Mouse (Mus musculus) embryonic facial prominence, embryonic 15.5 days (tissue): ENCODE measurements around the gene Plxna3. TPM values are rescaled to one million over a fixed set of nuclear protein-coding genes. Genes with fewer than 3 reads are reported as not detected.
"Not testable (repeated sequence)": the region's sequence is repeated elsewhere in the genome, so short reads cannot be mapped to it uniquely, and the experiment has no call there.

ENCODE experiments used
- ATAC-seq: fragments of 200-750 bp; cut with Nextera tagmentation; 2 replicates; pipeline ENCODE4 v1.8.0; 2017; ENCODE audit warnings: low read depth, moderate TSS enrichment; ENCODE audit not compliant: insufficient number of reproducible peaks, low FRiP score, low TSS enrichment
- H3K27ac ChIP-seq: fragments of 300-500 bp; sonication (generic); replicated peaks from 2 replicates; pipeline ENCODE4 v1.5.1; 2015; ENCODE audit warnings: mild to moderate bottlenecking, inconsistent platforms
- H3K27me3 ChIP-seq: fragments of 300-500 bp; sonication (generic); 2 replicates; pipeline ENCODE4 v1.6.1; 2015; ENCODE audit warnings: inconsistent platforms
- H3K36me3 ChIP-seq: fragments of 300-500 bp; sonication (generic); 2 replicates; pipeline ENCODE4 v1.6.1; 2015; ENCODE audit warnings: mild to moderate bottlenecking, inconsistent platforms
- H3K4me1 ChIP-seq: fragments of 300-500 bp; sonication (generic); 2 replicates; pipeline ENCODE4 v1.6.1; 2015; ENCODE audit warnings: inconsistent platforms
- H3K4me2 ChIP-seq: fragments of 300-500 bp; sonication (generic); replicated peaks from 2 replicates; pipeline ENCODE4 v1.6.1; 2015; ENCODE audit warnings: mild to moderate bottlenecking, inconsistent platforms
- H3K4me3 ChIP-seq: fragments of 300-500 bp; sonication (generic); replicated peaks from 2 replicates; pipeline ENCODE4 v1.5.1; 2015; ENCODE audit warnings: mild to moderate bottlenecking, inconsistent platforms
- H3K9ac ChIP-seq: fragments of 300-500 bp; sonication (generic); 2 replicates; pipeline ENCODE4 v1.6.1; 2015; ENCODE audit warnings: inconsistent platforms
- H3K9me3 ChIP-seq: fragments of 300-500 bp; sonication (generic); replicated peaks from 2 replicates; pipeline ENCODE4 v1.6.1; 2016; ENCODE audit warnings: inconsistent platforms
- WGBS: fragments of 180-500 bp; shearing (Covaris S2); methylation state at CpG from one replicate; pipeline ENCODE4 v1.1.7; 2015; 5-methylcytosine and 5-hydroxymethylcytosine counted together
- polyA plus RNA-seq: library from polyadenylated mRNA; unstranded; fragments of >200 nt; fragmentation: Nextera tagmentation; extraction: Ambion mirVana; gene quantifications from 2 replicates; pipeline ENCODE4 v1.2.1, GENCODE M21; 2015

Gene Plxna3
- polyA plus RNA-seq, 1 experiment from 2014 or later: 21.5 TPM

- Histone ChIP-seq H3K4me2 (peak within 1 kb of the TSS; percentile 53), H3K36me3 (peaks cover 31% of the 10 kb centered on the region; the same call in 1 of the 2 replicates)
Measured at GRCm38 (mm10) chrX:74304867-74305700, 23.8 kb upstream of the Plxna3 start, which contains the start of gene Gdi1. TSS of gene Gdi1 (plus strand) at chrX:74304998.

GRCm38 (mm10) chrX:74312540-74313464 is 16.1 kb upstream of the Plxna3 start, which contains the start of gene Fam50a:
TSS of gene Fam50a (plus strand) at chrX:74313033.
- peak within 1 kb of the TSS; percentile 86 for H3K27ac ChIP-seq
- no peaks in the 10 kb centered on the region for H3K4me1 ChIP-seq
- H3K27me3 ChIP-seq: no peaks in the 10 kb centered on the region
- peak within 1 kb of the TSS; percentile 58 for H3K9ac ChIP-seq
- peak within 1 kb of the TSS; percentile 69 for H3K4me2 ChIP-seq
- peak; percentile 96 for ATAC-seq
- peak within 1 kb of the TSS; percentile 64 for H3K4me3 ChIP-seq
- H3K9me3 ChIP-seq: no peaks in the 10 kb centered on the region
- peaks cover 9% of the 10 kb centered on the region; the same call in 1 of the 2 replicates for H3K36me3 ChIP-seq
- whole genome bisulfite sequencing: 10% methylated on average over 59 of the region's 59 CpGs

More at GRCm38 (mm10) chrX:74304867-74305700, 23.8 kb upstream of the Plxna3 start, which contains the start of gene Gdi1:
- Histone ChIP-seq H3K27me3 (no peaks in the 10 kb centered on the region), H3K4me3 (peak within 1 kb of the TSS; percentile 56), H3K9ac (peak within 1 kb of the TSS; percentile 52), H3K9me3 (no peaks in the 10 kb centered on the region), H3K4me1 (peaks cover 2% of the 10 kb centered on the region; the same call in 1 of the 2 replicates), H3K27ac (peak within 1 kb of the TSS; percentile 90)
- ATAC-seq: peak; percentile 83
- 8% methylated on average over 40 of the region's 41 CpGs for WGBS

GRCm38 (mm10) chrX:74329215-74329671 is 377 bp downstream of the Plxna3 start:
- H3K4me2 ChIP-seq: peak overlapping the region; percentile 56
- 24% methylated on average over 10 of the region's 10 CpGs for WGBS
- no peaks in the 10 kb centered on the region for H3K27me3 ChIP-seq
- peak overlapping the region; percentile 50 for H3K4me3 ChIP-seq
- no peak for ATAC-seq
- peak overlapping the region; percentile 23; the same call in 1 of the 2 replicates for H3K9ac ChIP-seq
- peaks cover 14% of the 10 kb centered on the region; the same call in 1 of the 2 replicates for H3K4me1 ChIP-seq
- H3K27ac ChIP-seq: peak overlapping the region; percentile 39
- no peaks in the 10 kb centered on the region for H3K36me3 ChIP-seq
- no peaks in the 10 kb centered on the region for H3K9me3 ChIP-seq

- Histone ChIP-seq H3K4me1 (peaks cover 14% of the 10 kb centered on the region; the same call in 1 of the 2 replicates), H3K27me3 (no peaks in the 10 kb centered on the region), H3K4me2 (peak overlapping the region; percentile 56), H3K27ac (peak overlapping the region; percentile 48; the same call in 1 of the 2 replicates), H3K36me3 (no peaks in the 10 kb centered on the region), H3K9me3 (no peaks in the 10 kb centered on the region), H3K9ac (no peak overlapping the region), H3K4me3 (peak overlapping the region; percentile 50)
- no peak for ATAC-seq
- 27% methylated on average over 2 of the region's 2 CpGs for WGBS
Measured at GRCm38 (mm10) chrX:74330166-74330930, 1.5 kb downstream of the Plxna3 start.

DNA sequence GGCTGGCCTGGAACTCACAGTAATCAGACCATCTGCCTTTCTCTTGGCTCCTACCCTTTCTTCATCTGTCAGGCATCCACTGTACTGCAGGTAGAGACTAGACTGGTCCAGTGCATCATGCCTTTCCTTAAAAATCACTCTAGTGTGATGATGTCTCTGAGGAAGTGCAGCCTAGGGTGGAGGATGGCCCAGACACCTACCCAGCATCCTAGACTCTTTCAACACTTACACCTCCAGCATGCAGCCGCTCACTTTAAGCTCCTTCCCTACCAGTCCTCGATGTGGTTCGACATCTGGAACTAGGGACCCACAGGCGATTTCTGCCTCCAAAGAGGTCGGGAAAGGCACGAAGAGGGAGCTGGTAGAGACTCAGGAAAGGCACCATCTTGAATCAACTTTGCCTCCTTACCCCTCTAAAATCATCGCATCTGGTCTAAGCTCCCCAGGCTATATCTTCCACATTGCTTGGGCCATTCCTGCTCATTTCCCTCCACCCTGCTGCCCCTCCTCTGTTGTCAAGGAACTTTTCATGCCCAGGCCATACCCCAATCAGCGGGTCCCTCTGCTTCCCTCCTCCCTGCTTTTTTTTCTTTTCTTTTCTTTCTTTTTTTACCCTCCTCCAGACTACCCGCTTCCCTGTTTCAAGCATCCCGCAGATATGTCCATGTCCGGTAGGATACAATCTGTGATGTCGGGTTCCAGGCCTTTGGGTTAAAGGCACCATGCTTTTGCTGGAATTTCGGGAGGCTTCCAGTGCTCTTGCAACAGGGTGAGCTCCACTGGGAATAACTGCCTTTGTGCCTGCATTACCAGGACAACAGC is 24.0 kb downstream of the Plxna3 start:
- Histone ChIP-seq H3K9ac (peak overlapping the region; percentile 35), H3K27ac (peak overlapping the region; percentile 22; the same call in 1 of the 2 replicates)
- ATAC-seq: no peak

GRCm38 (mm10) chrX:74353467-74353770 is 24.6 kb downstream of the Plxna3 start, which contains the start of gene Lage3:
TSS of gene Lage3 (minus strand) at chrX:74353618.
- no peaks in the 10 kb centered on the region for H3K9me3 ChIP-seq
- peak within 1 kb of the TSS; percentile 22; the same call in 1 of the 2 replicates for H3K27ac ChIP-seq
- no peaks in the 10 kb centered on the region for H3K27me3 ChIP-seq
- peak; percentile 67; the same call in 1 of the 2 replicates for ATAC-seq
- 30% methylated on average over 16 of the region's 22 CpGs for WGBS
- H3K9ac ChIP-seq: peak within 1 kb of the TSS; percentile 35
- no peaks in the 10 kb centered on the region for H3K4me1 ChIP-seq
- H3K4me3 ChIP-seq: peak within 1 kb of the TSS; percentile 48
- no peaks in the 10 kb centered on the region for H3K36me3 ChIP-seq
- peak within 1 kb of the TSS; percentile 53 for H3K4me2 ChIP-seq

More for the DNA sequence above, 24.0 kb downstream of the Plxna3 start:
- Histone ChIP-seq H3K9me3 (no peaks in the 10 kb centered on the region), H3K36me3 (no peaks in the 10 kb centered on the region), H3K27me3 (no peaks in the 10 kb centered on the region), H3K4me2 (peak overlapping the region; percentile 53), H3K4me1 (no peaks in the 10 kb centered on the region), H3K4me3 (peak overlapping the region; percentile 48)
- 24% methylated on average over 13 of the region's 13 CpGs for WGBS

DNA sequence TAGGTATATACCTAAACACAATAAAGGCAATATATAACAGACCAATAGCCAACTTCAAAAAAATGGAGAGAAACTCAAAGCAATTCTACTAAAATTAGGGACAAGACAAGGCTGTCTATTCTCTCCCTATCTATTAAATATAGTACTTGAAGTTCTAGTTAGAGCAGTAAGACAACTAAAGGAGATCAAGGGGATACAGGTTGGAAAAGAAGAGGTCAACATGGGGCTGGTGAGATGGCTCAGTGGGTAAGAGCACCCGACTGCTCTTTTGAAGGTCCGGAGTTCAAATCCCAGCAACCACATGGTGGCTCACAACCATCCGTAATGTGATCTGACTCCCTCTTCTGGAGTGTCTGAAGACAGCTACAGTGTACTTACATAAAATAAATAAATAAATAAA is 28.2 kb downstream of the Plxna3 start:
- H3K27ac ChIP-seq, H3K4me1 ChIP-seq, H3K36me3 ChIP-seq, H3K4me2 ChIP-seq, H3K27me3 ChIP-seq, H3K9ac ChIP-seq, ATAC-seq, H3K4me3 ChIP-seq, H3K9me3 ChIP-seq: not testable (repeated sequence)
- 92% methylated on average over 3 of the region's 3 CpGs for WGBS

GRCm38 (mm10) chrX:74359171-74359570 is 30.3 kb downstream of the Plxna3 start:
- Histone ChIP-seq H3K27me3 (no peaks in the 10 kb centered on the region), H3K4me3 (no peak overlapping the region), H3K9me3 (no peaks in the 10 kb centered on the region), H3K4me2 (no peak overlapping the region), H3K27ac (no peak overlapping the region), H3K9ac (no peak overlapping the region), H3K4me1 (no peaks in the 10 kb centered on the region), H3K36me3 (no peaks in the 10 kb centered on the region)
- WGBS: 38% methylated on average over 11 of the region's 11 CpGs
- ATAC-seq: no peak

- H3K27ac ChIP-seq: no peak overlapping the region
- peak overlapping the region; percentile 42; the same call in 1 of the 2 replicates for H3K9ac ChIP-seq
- H3K9me3 ChIP-seq: no peaks in the 10 kb centered on the region
- H3K4me1 ChIP-seq: peaks cover 3% of the 10 kb centered on the region; the same call in 1 of the 2 replicates
- 59% methylated on average over 10 of the region's 10 CpGs for WGBS
- 0 out of 2 replicates have a peak, but pooled peaks cover 8% of the 10 kb centered on the region for H3K36me3 ChIP-seq
- peak overlapping the region; percentile 57 for H3K4me3 ChIP-seq
- H3K27me3 ChIP-seq: no peaks in the 10 kb centered on the region
- H3K4me2 ChIP-seq: peak overlapping the region; percentile 51
- ATAC-seq: no peak
Measured at GRCm38 (mm10) chrX:74367512-74367911, 38.6 kb downstream of the Plxna3 start.
